Mouse (Mus musculus): Measurements from ENCODE around the gene Iqcf5. TPM values are rescaled to one million over a fixed set of nuclear protein-coding genes. Genes with fewer than 3 reads are reported as not detected.

Gene Iqcf5
- polyA plus RNA-seq, 1 experiment: not detected

Other genes with a start within 250 kb of the Iqcf5 start
- gene Poc1a, start 233.5 kb upstream of the Iqcf5 start, polyA plus RNA-seq (2012; rRNA removed): 3.9 and 4.5 TPM in 2 replicates
- 33.5 and 34.7 TPM in 2 replicates for gene Dusp7, start 145.9 kb upstream of the Iqcf5 start, polyA plus RNA-seq (2012; rRNA removed)
- 1,045 and 1,109 TPM in 2 replicates for gene Rpl29, start 85.1 kb upstream of the Iqcf5 start, polyA plus RNA-seq (2012; rRNA removed)
- 7.8 and 10.2 TPM in 2 replicates for gene Acy1, start 76.3 kb upstream of the Iqcf5 start, polyA plus RNA-seq (2012; rRNA removed)
- gene Abhd14b, start 67.1 kb upstream of the Iqcf5 start, polyA plus RNA-seq (2012; rRNA removed): 69.6 and 84.4 TPM in 2 replicates
- 44.9 and 46.9 TPM in 2 replicates for gene Abhd14a, start 66.9 kb upstream of the Iqcf5 start, polyA plus RNA-seq (2012; rRNA removed)
- 42.5 and 47.9 TPM in 2 replicates for gene Pcbp4, start 61.3 kb upstream of the Iqcf5 start, polyA plus RNA-seq (2012; rRNA removed)
- gene Gpr62, start 48.6 kb upstream of the Iqcf5 start, polyA plus RNA-seq (2012; rRNA removed): 0.29 and 0.33 TPM in 2 replicates
- 30.6 and 31.0 TPM in 2 replicates for gene Rrp9, start 38.6 kb upstream of the Iqcf5 start, polyA plus RNA-seq (2012; rRNA removed)
- 70.2 and 82.3 TPM in 2 replicates for gene Parp3, start 37.6 kb upstream of the Iqcf5 start, polyA plus RNA-seq (2012; rRNA removed)
- not detected in 2 replicates for gene Iqcf1, start 14.6 kb upstream of the Iqcf5 start, polyA plus RNA-seq (2012; rRNA removed)
- not detected in 2 replicates for gene Iqcf3, start 47.1 kb downstream of the Iqcf5 start, polyA plus RNA-seq (2012; rRNA removed)
- gene Iqcf4, start 56.4 kb downstream of the Iqcf5 start, polyA plus RNA-seq (2012; rRNA removed): not detected in 2 replicates
- not detected in 2 replicates for gene Iqcf6, start 112.0 kb downstream of the Iqcf5 start, polyA plus RNA-seq (2012; rRNA removed)
- not detected in 2 replicates for gene Grm2, start 141.5 kb downstream of the Iqcf5 start, polyA plus RNA-seq (2012; rRNA removed)
- gene Tex264, start 171.4 kb downstream of the Iqcf5 start, polyA plus RNA-seq (2012; rRNA removed): 70.3 and 76.2 TPM in 2 replicates

Measured in urinary bladder, adult 2 months (tissue).